Mouse (Mus musculus) kidney, embryonic 14.5 days (tissue): ENCODE data around the gene Atp6v1b1. TPM values are rescaled to one million over a fixed set of nuclear protein-coding genes. Genes with fewer than 3 reads are reported as not detected.
A peak's percentile ranks its signal among the peaks of the same experiment; 100 is the strongest.

ENCODE experiments used
- ATAC-seq: fragments of 200-750 bp; cut with Nextera tagmentation; 2 replicates; pipeline ENCODE4 v1.8.0; 2017; ENCODE audit warnings: moderate number of reproducible peaks, mild to moderate bottlenecking, moderate TSS enrichment, moderate library complexity; ENCODE audit not compliant: low FRiP score, low TSS enrichment
- H3K27ac ChIP-seq: fragments of 300-500 bp; sonication (generic); 2 replicates; pipeline ENCODE4 v1.5.1; 2014; ENCODE audit warnings: low read depth, mild to moderate bottlenecking, low read length, moderate library complexity, mixed read lengths
- H3K27me3 ChIP-seq: fragments of 300-500 bp; sonication (generic); 2 replicates; pipeline ENCODE4 v1.6.1; 2014; ENCODE audit warnings: mild to moderate bottlenecking, low read length; ENCODE audit not compliant: control insufficient read depth, insufficient read depth
- H3K36me3 ChIP-seq: fragments of 300-500 bp; sonication (generic); 2 replicates; pipeline ENCODE4 v1.6.1; 2014; ENCODE audit warnings: low read length, mixed read lengths; ENCODE audit not compliant: control insufficient read depth, insufficient read depth
- H3K4me1 ChIP-seq: fragments of 300-500 bp; sonication (generic); 2 replicates; pipeline ENCODE4 v1.6.1; 2014; ENCODE audit warnings: low read length, mixed read lengths; ENCODE audit not compliant: control insufficient read depth, insufficient read depth
- H3K4me2 ChIP-seq: fragments of 300-500 bp; sonication (generic); replicated peaks from 2 replicates; pipeline ENCODE4 v1.6.1; 2014; ENCODE audit warnings: low read depth, mild to moderate bottlenecking, low read length
- H3K4me3 ChIP-seq: fragments of 300-500 bp; sonication (generic); 2 replicates; pipeline ENCODE4 v1.5.1; 2014; ENCODE audit warnings: mild to moderate bottlenecking, low read length
- H3K9ac ChIP-seq: fragments of 300-500 bp; sonication (generic); 2 replicates; pipeline ENCODE4 v1.6.1; 2014; ENCODE audit warnings: low read depth, mild to moderate bottlenecking, low read length, moderate library complexity
- H3K9me3 ChIP-seq: fragments of 300-500 bp; sonication (generic); 2 replicates; pipeline ENCODE4 v1.6.1; 2016; ENCODE audit warnings: low read length; ENCODE audit not compliant: control insufficient read depth
- WGBS: fragments of 180-500 bp; shearing (Covaris S2); extraction: QIAGEN DNeasy Blood & Tissue Kit; methylation state at CpG from one replicate; pipeline ENCODE4 v1.1.7; 2014; 5-methylcytosine and 5-hydroxymethylcytosine counted together
- polyA plus RNA-seq: library from polyadenylated mRNA; unstranded; fragments of >200 nt; fragmentation: Nextera tagmentation; extraction: Ambion mirVana; gene quantifications from 2 replicates; pipeline ENCODE4 v1.2.1, GENCODE M21; 2014

The Atp6v1b1 gene
- polyA plus RNA-seq, 1 experiment from 2014 or later: 3.6 TPM

- Histone ChIP-seq H3K27ac (no peak overlapping the region), H3K4me3 (no peak overlapping the region), H3K9ac (no peak overlapping the region), H3K4me2 (no peak overlapping the region), H3K4me1 (no peaks in the 10 kb centered on the region), H3K27me3 (peaks cover 88% of the 10 kb centered on the region), H3K36me3 (no peaks in the 10 kb centered on the region), H3K9me3 (0 out of 2 replicates have a peak, but pooled peaks cover 4% of the 10 kb centered on the region)
- under 1% methylated on average over 10 of the region's 10 CpGs for WGBS
- ATAC-seq: no peak
Measured at GRCm38 (mm10) chr6:83703722-83704078, 39.1 kb upstream of the Atp6v1b1 start.

GRCm38 (mm10) chr6:83704294-83704693, 38.5 kb upstream of the Atp6v1b1 start:
- Histone ChIP-seq H3K9me3 (0 out of 2 replicates have a peak, but pooled peaks cover 4% of the 10 kb centered on the region), H3K4me1 (no peaks in the 10 kb centered on the region), H3K27me3 (peaks cover 88% of the 10 kb centered on the region), H3K9ac (no peak overlapping the region), H3K36me3 (no peaks in the 10 kb centered on the region), H3K27ac (no peak overlapping the region), H3K4me2 (no peak overlapping the region), H3K4me3 (no peak overlapping the region)
- ATAC-seq: no peak
- WGBS: 18% methylated on average over 1 of the region's 1 CpGs

- Histone ChIP-seq H3K27me3 (peaks cover 88% of the 10 kb centered on the region), H3K4me1 (no peaks in the 10 kb centered on the region), H3K36me3 (no peaks in the 10 kb centered on the region), H3K9me3 (0 out of 2 replicates have a peak, but pooled peaks cover 4% of the 10 kb centered on the region), H3K27ac (no peak overlapping the region), H3K9ac (no peak overlapping the region), H3K4me3 (no peak overlapping the region), H3K4me2 (no peak overlapping the region)
- 21% methylated on average over 5 of the region's 5 CpGs for WGBS
- no peak for ATAC-seq
Measured at GRCm38 (mm10) chr6:83704701-83705100, 38.1 kb upstream of the Atp6v1b1 start.

- H3K27ac ChIP-seq: no peak overlapping the region
- WGBS: 3% methylated on average over 6 of the region's 6 CpGs
- no peak overlapping the region for H3K4me3 ChIP-seq
- peaks cover 100% of the 10 kb centered on the region for H3K27me3 ChIP-seq
- H3K36me3 ChIP-seq: no peaks in the 10 kb centered on the region
- peaks cover 13% of the 10 kb centered on the region; the same call in 1 of the 2 replicates for H3K4me1 ChIP-seq
- H3K9ac ChIP-seq: no peak overlapping the region
- no peak for ATAC-seq
- H3K4me2 ChIP-seq: no peak overlapping the region
- 0 out of 2 replicates have a peak, but pooled peaks cover 4% of the 10 kb centered on the region for H3K9me3 ChIP-seq
Measured at GRCm38 (mm10) chr6:83707738-83708510, 34.9 kb upstream of the Atp6v1b1 start.

GRCm38 (mm10) chr6:83710361-83711066, 32.3 kb upstream of the Atp6v1b1 start:
- Histone ChIP-seq H3K4me3 (peak overlapping the region; percentile 39), H3K9ac (no peak overlapping the region), H3K4me1 (peaks cover 13% of the 10 kb centered on the region; the same call in 1 of the 2 replicates), H3K27ac (no peak overlapping the region), H3K4me2 (peak overlapping the region; percentile 69), H3K9me3 (no peaks in the 10 kb centered on the region), H3K27me3 (peaks cover 99% of the 10 kb centered on the region), H3K36me3 (no peaks in the 10 kb centered on the region)
- ATAC-seq: peak; percentile 58
- WGBS: under 1% methylated on average over 32 of the region's 32 CpGs

GRCm38 (mm10) chr6:83711067-83711675, 31.6 kb upstream of the Atp6v1b1 start, which contains the start of gene Vax2:
Vax2 (plus strand) TSS chr6:83711264.
- Histone ChIP-seq H3K9ac (0 out of 2 replicates have a peak within 1 kb of the TSS, but pooled peaks have one; percentile 28), H3K27ac (no peak within 1 kb of the TSS), H3K4me3 (peak within 1 kb of the TSS; percentile 39), H3K9me3 (no peaks in the 10 kb centered on the region), H3K4me2 (peak within 1 kb of the TSS; percentile 69), H3K4me1 (peaks cover 13% of the 10 kb centered on the region; the same call in 1 of the 2 replicates), H3K27me3 (peaks cover 99% of the 10 kb centered on the region), H3K36me3 (no peaks in the 10 kb centered on the region)
- WGBS: 1% methylated on average over 45 of the region's 46 CpGs
- ATAC-seq: peak; percentile 89

- no peak overlapping the region for H3K9ac ChIP-seq
- H3K9me3 ChIP-seq: no peaks in the 10 kb centered on the region
- H3K27me3 ChIP-seq: peaks cover 98% of the 10 kb centered on the region
- H3K4me3 ChIP-seq: peak overlapping the region; percentile 39
- peaks cover 13% of the 10 kb centered on the region; the same call in 1 of the 2 replicates for H3K4me1 ChIP-seq
- WGBS: 2% methylated on average over 45 of the region's 45 CpGs
- peak overlapping the region; percentile 69 for H3K4me2 ChIP-seq
- ATAC-seq: no peak
- H3K27ac ChIP-seq: no peak overlapping the region
- no peaks in the 10 kb centered on the region for H3K36me3 ChIP-seq
Measured at GRCm38 (mm10) chr6:83711725-83712475, 30.9 kb upstream of the Atp6v1b1 start.

GRCm38 (mm10) chr6:83713271-83714136, 29.3 kb upstream of the Atp6v1b1 start:
- Histone ChIP-seq H3K4me1 (peaks cover 13% of the 10 kb centered on the region; the same call in 1 of the 2 replicates), H3K9me3 (no peaks in the 10 kb centered on the region), H3K36me3 (no peaks in the 10 kb centered on the region), H3K27ac (no peak overlapping the region), H3K9ac (no peak overlapping the region), H3K27me3 (peaks cover 98% of the 10 kb centered on the region), H3K4me3 (no peak overlapping the region), H3K4me2 (no peak overlapping the region)
- WGBS: 5% methylated on average over 12 of the region's 12 CpGs
- ATAC-seq: no peak
